Mouse (Mus musculus): ENCODE results near the gene Gm5795.
"Not testable (repeated sequence)": the region's sequence is repeated elsewhere in the genome, so short reads cannot be mapped to it uniquely, and the experiment has no call there.

Gm5795 gene

GRCm38 (mm10) chr14:3187955-3188354 lies at the start of gene Gm5795:
Gm5795 (plus strand) TSS chr14:3188255.
- CTCF ChIA-PET, POLR2A ChIA-PET: not testable (repeated sequence)

DNA sequence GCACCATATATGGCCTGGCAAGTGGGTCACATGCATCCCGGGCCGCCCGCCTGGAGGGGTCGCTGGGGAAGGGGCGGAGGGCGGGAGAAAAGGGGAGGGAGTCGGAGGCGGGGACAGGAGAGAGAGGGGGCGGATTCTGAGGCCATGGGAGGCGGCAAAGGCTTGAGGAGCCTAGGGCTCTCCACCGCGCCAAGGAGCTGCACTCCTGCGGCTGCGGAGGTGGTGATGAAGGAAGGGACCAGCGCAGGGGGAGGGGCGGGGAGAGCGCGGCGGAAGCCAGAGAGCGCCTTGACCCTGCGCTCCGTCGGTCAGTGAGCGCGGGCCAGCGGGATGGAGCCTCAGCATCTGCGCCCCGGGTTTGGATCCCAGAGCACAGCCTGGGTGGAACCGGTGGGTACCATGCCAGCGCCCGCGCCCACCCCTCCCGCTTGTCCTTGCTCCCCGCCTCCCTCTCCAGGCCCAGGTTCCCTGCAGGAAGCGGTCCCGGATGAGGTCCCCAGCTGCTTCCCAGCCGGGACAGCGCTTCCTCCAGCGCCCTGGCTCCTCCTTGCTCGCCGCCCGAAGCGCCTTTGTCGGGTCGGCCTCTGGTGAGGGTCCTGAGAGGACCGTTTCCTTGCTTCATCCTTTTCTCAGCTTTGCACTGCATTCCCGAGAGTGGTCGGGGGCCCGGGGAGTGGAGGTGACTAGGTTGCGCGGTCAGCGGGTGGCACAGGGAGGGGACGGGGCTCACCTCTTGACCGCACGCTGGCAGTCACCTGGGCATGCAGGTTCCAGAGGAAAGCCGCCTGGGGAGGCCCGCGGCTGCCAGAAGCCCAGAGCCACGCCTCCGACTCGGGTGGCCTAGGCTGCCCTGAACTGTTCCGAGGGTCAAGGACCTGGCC lies 20.5 kb downstream of the Gm5795 start, which contains the start of gene D830030K20Rik:
Gene D830030K20Rik, plus strand, starts transcription at position 217 of the 881 bp plus-strand sequence.
- CTCF ChIA-PET, POLR2A ChIA-PET: not testable (repeated sequence)

GRCm38 (mm10) chr14:3209367-3209766 lies 21.3 kb downstream of the Gm5795 start:
- POLR2A ChIA-PET, CTCF ChIA-PET: not testable (repeated sequence)

All from embryonic stem cell, embryonic (primary cell).